Mouse (Mus musculus) midbrain, embryonic 16.5 days (tissue): ENCODE results near the gene Nhlh2. TPM values are rescaled to one million over a fixed set of nuclear protein-coding genes. Genes with fewer than 3 reads are reported as not detected.

Experiments
- ATAC-seq: fragments of 200-750 bp; cut with Nextera tagmentation; 2 replicates; pipeline ENCODE4 v1.8.0; 2017; ENCODE audit warnings: moderate TSS enrichment
- H3K27ac ChIP-seq: fragments of 300-500 bp; sonication (generic); 2 replicates; pipeline ENCODE4 v1.5.1; 2014; ENCODE audit warnings: mild to moderate bottlenecking, low read length, mixed read lengths
- H3K27me3 ChIP-seq: fragments of 300-500 bp; sonication (generic); 2 replicates; pipeline ENCODE4 v1.6.1; 2014; ENCODE audit warnings: low read depth, low read length, mixed read lengths; ENCODE audit not compliant: control insufficient read depth, insufficient read depth
- H3K36me3 ChIP-seq: fragments of 300-500 bp; sonication (generic); 2 replicates; pipeline ENCODE4 v1.6.1; 2014; ENCODE audit warnings: mild to moderate bottlenecking, low read length, moderate library complexity, mixed read lengths; ENCODE audit not compliant: control insufficient read depth, insufficient read depth
- H3K4me1 ChIP-seq: fragments of 300-500 bp; sonication (generic); 2 replicates; pipeline ENCODE4 v1.6.1; 2014; ENCODE audit warnings: mild to moderate bottlenecking, low read length, mixed read lengths; ENCODE audit not compliant: control insufficient read depth, insufficient read depth
- H3K4me2 ChIP-seq: fragments of 300-500 bp; sonication (generic); 2 replicates; pipeline ENCODE4 v1.6.1; 2014; ENCODE audit warnings: mild to moderate bottlenecking, low read length, mixed read lengths
- H3K4me3 ChIP-seq: fragments of 300-500 bp; sonication (generic); 2 replicates; pipeline ENCODE4 v1.5.1; 2014; ENCODE audit warnings: low read depth, mild to moderate bottlenecking, low read length, moderate library complexity, mixed read lengths
- H3K9ac ChIP-seq: fragments of 300-500 bp; sonication (generic); 2 replicates; pipeline ENCODE4 v1.6.1; 2014; ENCODE audit warnings: low read depth, low read length, mixed read lengths
- H3K9me3 ChIP-seq: fragments of 300-500 bp; sonication (generic); replicated peaks from 2 replicates; pipeline ENCODE4 v1.6.1; 2014; ENCODE audit warnings: mild to moderate bottlenecking, low read length, mixed read lengths; ENCODE audit not compliant: control insufficient read depth, poor library complexity, severe bottlenecking
- WGBS: fragments of 180-500 bp; shearing (Covaris S2); extraction: QIAGEN DNeasy Blood & Tissue Kit; methylation state at CpG from one replicate; pipeline ENCODE4 v1.1.7; 2014; 5-methylcytosine and 5-hydroxymethylcytosine counted together
- polyA plus RNA-seq: library from polyadenylated mRNA; unstranded; fragments of >200 nt; fragmentation: Nextera tagmentation; extraction: Ambion mirVana; gene quantifications from 2 replicates; pipeline ENCODE4 v1.2.1, GENCODE M21; 2015

The Nhlh2 gene
- polyA plus RNA-seq, 1 experiment from 2014 or later = 27.2 TPM

DNA sequence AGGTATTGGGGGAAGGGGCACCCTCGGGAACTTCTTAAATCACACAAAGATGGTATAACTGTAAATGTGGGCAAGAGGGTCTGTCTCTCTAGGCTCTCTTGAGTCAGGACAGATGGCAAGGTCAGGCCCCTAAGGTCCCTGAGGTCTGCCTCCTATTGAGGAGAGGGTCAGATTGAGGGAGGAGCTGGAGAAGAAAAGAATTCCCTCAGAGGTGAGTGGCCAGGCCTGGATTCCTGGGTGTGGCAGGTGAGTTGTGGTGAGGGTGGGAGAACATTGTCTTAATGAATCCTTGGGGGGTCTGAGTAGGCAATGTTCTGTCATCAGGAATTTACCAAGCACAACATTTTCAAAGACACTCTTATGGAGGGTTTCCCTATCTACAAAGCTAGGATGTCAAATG, 10.7 kb downstream of the Nhlh2 start:
- H3K27me3 ChIP-seq = no peaks in the 10 kb centered on the region
- no peak overlapping the region for H3K4me2 ChIP-seq
- no peak overlapping the region for H3K27ac ChIP-seq
- no peak for ATAC-seq
- no peak overlapping the region for H3K4me3 ChIP-seq
- 85% methylated on average over 1 of the region's 1 CpGs for WGBS
- H3K9ac ChIP-seq = no peak overlapping the region
- peaks cover 8% of the 10 kb centered on the region for H3K4me1 ChIP-seq
- H3K9me3 ChIP-seq = no peaks in the 10 kb centered on the region
- H3K36me3 ChIP-seq = no peaks in the 10 kb centered on the region

GRCm38 (mm10) chr3:102022721-102023120, 12.8 kb downstream of the Nhlh2 start:
- H3K27me3 ChIP-seq = no peaks in the 10 kb centered on the region
- H3K4me1 ChIP-seq = peaks cover 8% of the 10 kb centered on the region
- ATAC-seq = no peak
- H3K4me2 ChIP-seq = no peak overlapping the region
- no peak overlapping the region for H3K27ac ChIP-seq
- no peaks in the 10 kb centered on the region for H3K9me3 ChIP-seq
- no peak overlapping the region for H3K9ac ChIP-seq
- H3K36me3 ChIP-seq = no peaks in the 10 kb centered on the region
- 20% methylated on average over 2 of the region's 2 CpGs for WGBS
- no peak overlapping the region for H3K4me3 ChIP-seq

DNA sequence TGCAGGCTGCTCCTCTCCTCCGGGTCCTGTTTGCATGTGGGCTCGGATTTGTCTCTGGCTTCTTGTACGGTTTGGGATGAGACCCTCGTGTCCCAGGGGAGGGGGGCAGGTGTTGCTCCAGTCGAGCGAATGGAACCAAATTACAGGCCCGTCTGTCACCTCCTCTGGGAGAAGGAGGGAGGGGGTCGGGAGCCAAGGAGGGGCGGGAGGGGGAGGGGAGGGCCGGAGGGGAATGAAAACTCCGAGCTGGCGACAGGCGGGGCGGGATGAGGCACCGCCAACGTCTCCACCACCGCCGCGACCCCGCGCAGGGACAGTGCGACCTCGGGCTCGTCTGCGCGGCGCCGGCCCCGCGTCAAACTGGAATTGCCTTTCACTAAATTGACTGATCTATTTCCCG, 13.5 kb downstream of the Nhlh2 start:
- Histone ChIP-seq H3K27me3 (no peaks in the 10 kb centered on the region), H3K27ac (no peak overlapping the region), H3K4me3 (peak overlapping the region; percentile 27), H3K9me3 (no peaks in the 10 kb centered on the region), H3K4me1 (peaks cover 8% of the 10 kb centered on the region), H3K9ac (0 out of 2 replicates have a peak overlapping the region, but pooled peaks have one; percentile 32), H3K36me3 (no peaks in the 10 kb centered on the region), H3K4me2 (peak overlapping the region; percentile 60)
- ATAC-seq = no peak
- WGBS = 1% methylated on average over 27 of the region's 31 CpGs

DNA sequence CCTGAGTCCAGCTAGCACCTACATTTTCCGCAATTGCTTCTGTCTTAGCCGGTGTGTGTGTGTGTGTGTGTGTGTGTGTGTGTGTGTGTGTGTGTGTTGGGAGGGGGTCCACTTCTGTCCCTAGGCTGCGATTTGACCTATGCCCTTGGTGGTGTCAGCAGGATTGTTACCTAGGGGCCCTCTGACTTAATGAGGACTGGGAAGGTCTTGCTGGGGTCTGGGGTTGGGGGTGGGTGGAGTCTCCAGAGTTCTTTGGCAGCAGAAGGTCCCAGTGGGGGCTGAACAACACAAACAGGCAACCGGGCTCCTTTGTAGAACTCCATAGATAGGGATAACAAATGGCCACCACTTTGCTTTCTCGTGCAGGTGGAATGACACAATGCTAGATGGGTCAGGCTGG, 14.0 kb downstream of the Nhlh2 start:
- Histone ChIP-seq H3K4me3 (peak overlapping the region; percentile 27), H3K27me3 (no peaks in the 10 kb centered on the region), H3K27ac (no peak overlapping the region), H3K9ac (no peak overlapping the region), H3K36me3 (no peaks in the 10 kb centered on the region), H3K4me2 (peak overlapping the region; percentile 60), H3K9me3 (no peaks in the 10 kb centered on the region), H3K4me1 (peaks cover 8% of the 10 kb centered on the region)
- 5% methylated on average over 5 of the region's 5 CpGs for WGBS
- 0 out of 2 replicates have a peak, but pooled peaks have one; percentile 19 for ATAC-seq

GRCm38 (mm10) chr3:102024981-102025451, 15.1 kb downstream of the Nhlh2 start:
- 0 out of 2 replicates have a peak, but pooled peaks have one; percentile 34 for ATAC-seq
- 28% methylated on average over 9 of the region's 9 CpGs for WGBS

GRCm38 (mm10) chr3:102025659-102026058, 15.8 kb downstream of the Nhlh2 start:
- Histone ChIP-seq H3K4me1 (peaks cover 8% of the 10 kb centered on the region), H3K27me3 (no peaks in the 10 kb centered on the region), H3K9ac (no peak overlapping the region), H3K9me3 (no peaks in the 10 kb centered on the region), H3K27ac (no peak overlapping the region), H3K4me2 (no peak overlapping the region), H3K4me3 (no peak overlapping the region), H3K36me3 (no peaks in the 10 kb centered on the region)
- WGBS = 68% methylated on average over 5 of the region's 5 CpGs
- ATAC-seq = no peak

More at GRCm38 (mm10) chr3:102024981-102025451, 15.1 kb downstream of the Nhlh2 start:
- H3K9me3 ChIP-seq = no peaks in the 10 kb centered on the region
- peaks cover 8% of the 10 kb centered on the region for H3K4me1 ChIP-seq
- no peak overlapping the region for H3K4me2 ChIP-seq
- H3K27me3 ChIP-seq = no peaks in the 10 kb centered on the region
- H3K36me3 ChIP-seq = no peaks in the 10 kb centered on the region
- H3K9ac ChIP-seq = no peak overlapping the region
- no peak overlapping the region for H3K27ac ChIP-seq
- H3K4me3 ChIP-seq = no peak overlapping the region

- Histone ChIP-seq H3K27ac (no peak overlapping the region), H3K36me3 (no peaks in the 10 kb centered on the region), H3K4me1 (peaks cover 8% of the 10 kb centered on the region), H3K4me2 (no peak overlapping the region), H3K4me3 (no peak overlapping the region), H3K27me3 (no peaks in the 10 kb centered on the region), H3K9me3 (no peaks in the 10 kb centered on the region), H3K9ac (no peak overlapping the region)
- ATAC-seq = no peak
- 68% methylated on average over 6 of the region's 6 CpGs for WGBS
These were observed 18.0 kb downstream of the Nhlh2 start for GRCm38 (mm10) chr3:102027880-102028279.

DNA sequence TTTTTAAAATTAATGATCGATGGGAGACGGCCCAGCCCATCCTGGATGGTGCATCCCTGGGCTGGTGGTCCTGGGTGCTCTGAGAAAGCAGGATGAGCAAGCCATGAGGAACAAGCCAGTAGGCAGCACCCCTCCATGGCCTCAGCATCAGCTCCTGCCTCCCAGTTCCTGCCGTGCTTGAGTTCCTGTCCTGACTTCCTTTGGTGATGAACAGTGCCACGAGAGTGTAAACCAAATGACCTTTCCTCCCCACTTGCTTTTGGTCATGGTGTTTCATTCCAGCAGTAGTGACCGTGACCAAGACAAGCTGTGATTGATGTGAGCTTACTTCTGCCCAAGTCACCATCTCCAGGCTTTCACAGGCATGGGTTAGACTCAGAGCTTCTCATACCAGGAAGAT, 27.9 kb downstream of the Nhlh2 start:
- no peaks in the 10 kb centered on the region for H3K4me1 ChIP-seq
- no peak overlapping the region for H3K4me3 ChIP-seq
- ATAC-seq = no peak
- H3K27me3 ChIP-seq = no peaks in the 10 kb centered on the region
- H3K27ac ChIP-seq = no peak overlapping the region
- no peaks in the 10 kb centered on the region for H3K36me3 ChIP-seq
- H3K9me3 ChIP-seq = no peaks in the 10 kb centered on the region; the same call in 1 of the 2 replicates
- H3K9ac ChIP-seq = no peak overlapping the region
- H3K4me2 ChIP-seq = no peak overlapping the region
- WGBS = 89% methylated on average over 5 of the region's 5 CpGs

DNA sequence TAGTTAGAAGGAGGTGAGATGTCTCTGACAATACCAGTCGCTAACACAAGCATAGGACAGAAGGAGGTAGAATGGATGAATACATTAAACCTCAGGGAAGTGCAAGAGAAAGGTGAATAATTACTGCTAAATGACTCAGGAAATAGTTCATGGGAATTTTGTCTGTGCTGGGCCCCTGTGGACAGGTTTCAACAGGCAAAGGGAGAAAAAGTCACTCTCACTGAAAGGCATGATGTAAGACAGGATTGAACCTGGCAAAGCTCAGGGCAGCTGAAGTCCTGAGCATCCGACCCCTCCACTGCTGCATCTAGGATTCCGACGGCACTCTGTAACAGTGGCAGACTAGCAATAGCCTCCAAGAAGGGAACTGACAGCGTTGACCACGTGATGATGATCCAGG, 28.7 kb downstream of the Nhlh2 start:
- no peaks in the 10 kb centered on the region for H3K27me3 ChIP-seq
- H3K27ac ChIP-seq = no peak overlapping the region
- ATAC-seq = no peak
- no peaks in the 10 kb centered on the region; the same call in 1 of the 2 replicates for H3K9me3 ChIP-seq
- 77% methylated on average over 6 of the region's 6 CpGs for whole genome bisulfite sequencing
- no peak overlapping the region for H3K4me2 ChIP-seq
- no peaks in the 10 kb centered on the region for H3K36me3 ChIP-seq
- no peak overlapping the region for H3K9ac ChIP-seq
- no peak overlapping the region for H3K4me3 ChIP-seq
- no peaks in the 10 kb centered on the region for H3K4me1 ChIP-seq
